Mouse (Mus musculus): Measurements from ENCODE around the gene Dazap1. TPM values are rescaled to one million over a fixed set of nuclear protein-coding genes. Genes with fewer than 3 reads are reported as not detected.

Dazap1 gene
- polyA plus RNA-seq, 1 experiment = 175 TPM

GRCm38 (mm10) chr10:80299824-80300223, 38.5 kb downstream of the Dazap1 start:
- no peaks in the 10 kb centered on the region for H3K9me3 ChIP-seq (replicated peaks; ENCODE audit: control insufficient read depth, insufficient read depth, low read length, poor library complexity, severe bottlenecking)
- H3K27me3 ChIP-seq (ENCODE audit: control insufficient read depth, insufficient read depth, low read length, poor library complexity, severe bottlenecking) = no peaks in the 10 kb centered on the region
- no peak overlapping the region for H3K4me3 ChIP-seq (ENCODE audit: low read depth, low read length)
- peaks cover 3% of the 10 kb centered on the region for H3K4me1 ChIP-seq (ENCODE audit: control insufficient read depth, insufficient read depth, low read length)
- H3K9ac ChIP-seq (ENCODE audit: low read depth, poor library complexity, severe bottlenecking) = no peak overlapping the region
- TF ChIP-seq EP300 (IDR thresholded peaks at IDR 0.05; ENCODE audit: insufficient read depth, low read depth, low read length) = no peak
- TF ChIP-seq CTCF (IDR thresholded peaks at IDR 0.05; ENCODE audit: low read depth, low read length) = no peak
- TF ChIP-seq POLR2A (IDR thresholded peaks at IDR 0.05; ENCODE audit: insufficient read depth, low read length) = no peak
- no peak overlapping the region for H3K27ac ChIP-seq (ENCODE audit: insufficient read depth, low read length)
- H3K36me3 ChIP-seq (ENCODE audit: control insufficient read depth, insufficient read depth, low read length, poor library complexity, severe bottlenecking) = peaks cover 2% of the 10 kb centered on the region

DNA sequence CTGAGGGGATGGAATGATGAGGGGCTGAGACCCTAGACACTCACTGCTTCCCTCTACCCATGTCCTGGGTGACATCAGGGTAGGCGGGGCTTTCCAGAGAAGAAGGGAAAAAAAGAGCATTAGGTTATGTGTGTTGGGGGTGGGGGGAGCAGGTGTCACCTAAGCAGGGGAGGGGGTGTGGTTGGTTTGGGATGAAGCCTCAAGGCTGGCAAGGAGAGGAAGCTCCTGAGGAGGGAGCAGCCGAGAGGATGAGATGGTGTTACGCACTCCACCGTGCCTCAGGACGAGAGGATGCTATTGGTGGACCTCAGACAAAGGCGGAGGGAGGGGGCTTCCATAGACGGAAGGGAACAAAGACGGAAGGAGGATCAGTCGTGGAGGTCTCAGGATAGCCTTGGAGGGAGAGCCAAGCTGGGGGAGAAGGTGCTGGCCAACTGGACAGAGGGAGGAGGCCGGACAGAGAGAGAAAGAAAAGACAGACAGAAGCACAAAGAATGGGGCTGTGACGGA, 39.4 kb downstream of the Dazap1 start:
- Histone ChIP-seq H3K27ac (ENCODE audit: insufficient read depth, low read length) (no peak overlapping the region), H3K9ac (ENCODE audit: low read depth, poor library complexity, severe bottlenecking) (no peak overlapping the region), H3K27me3 (ENCODE audit: control insufficient read depth, insufficient read depth, low read length, poor library complexity, severe bottlenecking) (no peaks in the 10 kb centered on the region), H3K9me3 (replicated peaks; ENCODE audit: control insufficient read depth, insufficient read depth, low read length, poor library complexity, severe bottlenecking) (no peaks in the 10 kb centered on the region), H3K4me3 (ENCODE audit: low read depth, low read length) (no peak overlapping the region), H3K4me1 (ENCODE audit: control insufficient read depth, insufficient read depth, low read length) (peaks cover 2% of the 10 kb centered on the region), H3K36me3 (ENCODE audit: control insufficient read depth, insufficient read depth, low read length, poor library complexity, severe bottlenecking) (no peaks in the 10 kb centered on the region)
- no peak for TF ChIP-seq CTCF (IDR thresholded peaks at IDR 0.05; ENCODE audit: low read depth, low read length)
- TF ChIP-seq EP300 (IDR thresholded peaks at IDR 0.05; ENCODE audit: insufficient read depth, low read depth, low read length) = no peak
- TF ChIP-seq POLR2A (IDR thresholded peaks at IDR 0.05; ENCODE audit: insufficient read depth, low read length) = no peak

GRCm38 (mm10) chr10:80301256-80302081, 40.2 kb downstream of the Dazap1 start:
- no peaks in the 10 kb centered on the region for H3K27me3 ChIP-seq (ENCODE audit: control insufficient read depth, insufficient read depth, low read length, poor library complexity, severe bottlenecking)
- no peaks in the 10 kb centered on the region for H3K9me3 ChIP-seq (replicated peaks; ENCODE audit: control insufficient read depth, insufficient read depth, low read length, poor library complexity, severe bottlenecking)
- no peak overlapping the region for H3K9ac ChIP-seq (ENCODE audit: low read depth, poor library complexity, severe bottlenecking)
- no peaks in the 10 kb centered on the region for H3K36me3 ChIP-seq (ENCODE audit: control insufficient read depth, insufficient read depth, low read length, poor library complexity, severe bottlenecking)
- no peak overlapping the region for H3K27ac ChIP-seq (ENCODE audit: insufficient read depth, low read length)
- H3K4me3 ChIP-seq (ENCODE audit: low read depth, low read length) = no peak overlapping the region
- peaks cover 2% of the 10 kb centered on the region for H3K4me1 ChIP-seq (ENCODE audit: control insufficient read depth, insufficient read depth, low read length)
- TF ChIP-seq EP300 (IDR thresholded peaks at IDR 0.05; ENCODE audit: insufficient read depth, low read depth, low read length) (no peak), CTCF (IDR thresholded peaks at IDR 0.05; ENCODE audit: low read depth, low read length) (no peak), POLR2A (IDR thresholded peaks at IDR 0.05; ENCODE audit: insufficient read depth, low read length) (no peak)

- H3K9ac ChIP-seq (ENCODE audit: low read depth, poor library complexity, severe bottlenecking) = no peak overlapping the region
- no peaks in the 10 kb centered on the region for H3K9me3 ChIP-seq (replicated peaks; ENCODE audit: control insufficient read depth, insufficient read depth, low read length, poor library complexity, severe bottlenecking)
- no peak overlapping the region for H3K4me3 ChIP-seq (ENCODE audit: low read depth, low read length)
- no peak for TF ChIP-seq POLR2A (IDR thresholded peaks at IDR 0.05; ENCODE audit: insufficient read depth, low read length)
- no peak for TF ChIP-seq CTCF (IDR thresholded peaks at IDR 0.05; ENCODE audit: low read depth, low read length)
- TF ChIP-seq EP300 (IDR thresholded peaks at IDR 0.05; ENCODE audit: insufficient read depth, low read depth, low read length) = no peak
- no peak overlapping the region for H3K27ac ChIP-seq (ENCODE audit: insufficient read depth, low read length)
- H3K36me3 ChIP-seq (ENCODE audit: control insufficient read depth, insufficient read depth, low read length, poor library complexity, severe bottlenecking) = no peaks in the 10 kb centered on the region
- peaks cover 2% of the 10 kb centered on the region for H3K4me1 ChIP-seq (ENCODE audit: control insufficient read depth, insufficient read depth, low read length)
- H3K27me3 ChIP-seq (ENCODE audit: control insufficient read depth, insufficient read depth, low read length, poor library complexity, severe bottlenecking) = no peaks in the 10 kb centered on the region
These were observed 40.7 kb downstream of the Dazap1 start for GRCm38 (mm10) chr10:80302082-80302355.

GRCm38 (mm10) chr10:80302471-80302881, 41.2 kb downstream of the Dazap1 start:
- Histone ChIP-seq H3K4me3 (ENCODE audit: low read depth, low read length) (no peak overlapping the region), H3K27ac (ENCODE audit: insufficient read depth, low read length) (no peak overlapping the region)

DNA sequence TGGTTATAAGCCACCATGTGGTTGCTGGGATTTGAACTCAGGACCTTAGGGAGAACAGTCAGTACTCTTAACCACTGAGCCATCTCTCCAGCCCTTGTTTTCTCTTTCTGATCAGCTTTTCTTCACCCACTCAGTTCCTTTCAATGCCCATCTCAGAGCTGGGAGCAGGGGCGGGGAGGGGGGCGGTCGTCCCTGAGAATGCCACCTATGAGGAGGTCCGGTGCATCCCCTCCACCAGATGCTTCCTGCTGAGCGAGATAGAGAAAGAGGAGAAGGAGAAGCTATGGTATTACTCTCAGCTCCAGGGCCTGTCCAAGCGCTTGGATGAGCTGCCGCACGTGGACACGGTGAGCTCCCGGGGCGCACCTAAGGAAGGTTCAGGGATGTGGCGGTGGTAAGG, 43.2 kb downstream of the Dazap1 start:
- H3K36me3 ChIP-seq (ENCODE audit: control insufficient read depth, insufficient read depth, low read length, poor library complexity, severe bottlenecking) = no peaks in the 10 kb centered on the region
- H3K4me3 ChIP-seq (ENCODE audit: low read depth, low read length) = peak overlapping the region; percentile 77

More at GRCm38 (mm10) chr10:80302471-80302881, 41.2 kb downstream of the Dazap1 start:
- Histone ChIP-seq H3K36me3 (ENCODE audit: control insufficient read depth, insufficient read depth, low read length, poor library complexity, severe bottlenecking) (no peaks in the 10 kb centered on the region), H3K4me1 (ENCODE audit: control insufficient read depth, insufficient read depth, low read length) (peaks cover 2% of the 10 kb centered on the region), H3K9me3 (replicated peaks; ENCODE audit: control insufficient read depth, insufficient read depth, low read length, poor library complexity, severe bottlenecking) (no peaks in the 10 kb centered on the region), H3K27me3 (ENCODE audit: control insufficient read depth, insufficient read depth, low read length, poor library complexity, severe bottlenecking) (no peaks in the 10 kb centered on the region), H3K9ac (ENCODE audit: low read depth, poor library complexity, severe bottlenecking) (no peak overlapping the region)
- no peak for TF ChIP-seq CTCF (IDR thresholded peaks at IDR 0.05; ENCODE audit: low read depth, low read length)
- no peak for TF ChIP-seq EP300 (IDR thresholded peaks at IDR 0.05; ENCODE audit: insufficient read depth, low read depth, low read length)
- no peak for TF ChIP-seq POLR2A (IDR thresholded peaks at IDR 0.05; ENCODE audit: insufficient read depth, low read length)

More for the DNA sequence above, 43.2 kb downstream of the Dazap1 start:
- H3K9ac ChIP-seq (ENCODE audit: low read depth, poor library complexity, severe bottlenecking) = peak overlapping the region; percentile 32
- TF ChIP-seq POLR2A (IDR thresholded peaks at IDR 0.05; ENCODE audit: insufficient read depth, low read length) (no peak), CTCF (IDR thresholded peaks at IDR 0.05; ENCODE audit: low read depth, low read length) (no peak)
- no peaks in the 10 kb centered on the region for H3K27me3 ChIP-seq (ENCODE audit: control insufficient read depth, insufficient read depth, low read length, poor library complexity, severe bottlenecking)
- H3K4me1 ChIP-seq (ENCODE audit: control insufficient read depth, insufficient read depth, low read length) = no peaks in the 10 kb centered on the region
- no peaks in the 10 kb centered on the region for H3K9me3 ChIP-seq (replicated peaks; ENCODE audit: control insufficient read depth, insufficient read depth, low read length, poor library complexity, severe bottlenecking)
- no peak overlapping the region for H3K27ac ChIP-seq (ENCODE audit: insufficient read depth, low read length)

All from ES-Bruce4 (cell line).